Mouse (Mus musculus) erythroblast, adult 5-6 weeks (primary cell): ENCODE results near the gene Srrt. TPM values are rescaled to one million over a fixed set of nuclear protein-coding genes. Genes with fewer than 3 reads are reported as not detected.

Experiments
- ATAC-seq: replicated peaks from 2 replicates; pipeline ENCODE4 v1.8.0; 2016; ENCODE audit warnings: moderate number of reproducible peaks, mild to moderate bottlenecking, moderate TSS enrichment, inconsistent platforms; ENCODE audit not compliant: poor library complexity, low FRiP score, severe bottlenecking
- total RNA-seq, 2 experiments: library from RNA; stranded (forward) in 1 of 2; stranded (reverse) in 1 of 2; fragments of 150-400 nt in 1 of 2; fragments of 200-764, 138-1000 nt in 1 of 2; gene quantifications; 2 replicates each; pipeline versions ENCODE4 v1.2.3 to v1.2.4; 2015 to 2017; ENCODE audit warnings: low replicate concordance in 2 of 2

Srrt gene
- total RNA-seq (2015; ENCODE audit: low replicate concordance) (85.7 and 166 TPM in 2 replicates), total RNA-seq (2017; ENCODE audit: low replicate concordance) (227 and 383 TPM in 2 replicates)

DNA sequence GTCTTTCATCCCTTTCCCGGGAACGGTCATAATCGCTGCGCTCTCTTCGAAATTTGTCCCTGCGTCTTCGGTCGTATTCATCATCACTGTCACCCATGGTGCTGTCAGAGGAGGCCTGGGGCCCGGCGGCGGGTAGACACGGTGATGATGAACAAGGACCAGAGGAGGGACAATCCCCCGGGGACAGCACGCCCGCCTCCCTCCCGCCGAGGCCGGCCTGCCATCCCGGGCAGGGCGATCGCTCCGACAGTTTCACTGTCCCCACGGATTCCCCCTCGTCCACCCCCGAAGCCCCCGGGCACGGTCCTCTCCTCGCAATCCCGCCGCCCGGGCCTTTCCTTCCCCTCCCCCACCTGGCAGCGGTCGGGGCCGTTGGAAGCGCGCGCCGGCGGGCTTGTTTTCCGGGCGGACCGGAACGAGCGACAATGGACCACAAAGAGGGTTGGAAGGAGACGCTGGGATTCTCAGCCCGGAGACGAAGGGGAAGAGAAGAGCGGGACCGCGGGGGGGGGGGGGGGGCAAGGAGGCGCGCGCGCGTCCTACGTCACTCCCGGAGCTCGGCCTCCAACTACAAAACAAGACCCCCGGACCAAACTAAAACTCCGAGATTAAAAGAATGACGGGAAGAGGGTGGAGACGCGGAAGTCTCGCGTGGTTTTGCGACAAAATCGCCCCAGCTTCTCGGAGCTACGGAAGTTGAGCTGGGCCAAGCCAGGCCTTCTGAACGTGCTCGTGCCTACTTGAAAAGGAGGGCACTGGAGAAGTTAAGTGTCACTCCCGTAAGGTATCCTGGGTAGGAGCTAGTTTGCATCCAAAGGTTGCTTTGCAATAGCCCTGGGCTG, at the start of gene Srrt:
Srrt (minus strand) TSS at position 604 of the 842 bp plus-strand sequence.
- peak; percentile 89 for ATAC-seq

DNA sequence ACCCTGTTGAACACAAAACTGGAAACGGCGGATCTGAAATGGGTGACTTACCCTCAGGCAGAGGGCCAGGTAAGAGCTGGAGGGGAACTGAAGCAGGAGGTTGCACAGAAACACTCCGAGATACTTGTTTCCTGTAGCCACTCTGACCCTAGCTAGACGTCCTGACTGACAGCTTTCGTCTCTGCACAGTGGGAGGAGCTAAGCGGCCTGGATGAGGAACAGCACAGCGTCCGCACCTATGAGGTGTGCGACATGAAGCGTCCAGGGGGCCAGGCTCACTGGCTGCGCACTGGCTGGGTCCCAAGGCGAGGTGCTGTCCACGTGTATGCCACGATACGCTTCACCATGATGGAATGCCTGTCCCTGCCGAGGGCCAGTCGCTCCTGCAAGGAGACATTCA, 46.6 kb upstream of the Srrt start:
- ATAC-seq = no peak

DNA sequence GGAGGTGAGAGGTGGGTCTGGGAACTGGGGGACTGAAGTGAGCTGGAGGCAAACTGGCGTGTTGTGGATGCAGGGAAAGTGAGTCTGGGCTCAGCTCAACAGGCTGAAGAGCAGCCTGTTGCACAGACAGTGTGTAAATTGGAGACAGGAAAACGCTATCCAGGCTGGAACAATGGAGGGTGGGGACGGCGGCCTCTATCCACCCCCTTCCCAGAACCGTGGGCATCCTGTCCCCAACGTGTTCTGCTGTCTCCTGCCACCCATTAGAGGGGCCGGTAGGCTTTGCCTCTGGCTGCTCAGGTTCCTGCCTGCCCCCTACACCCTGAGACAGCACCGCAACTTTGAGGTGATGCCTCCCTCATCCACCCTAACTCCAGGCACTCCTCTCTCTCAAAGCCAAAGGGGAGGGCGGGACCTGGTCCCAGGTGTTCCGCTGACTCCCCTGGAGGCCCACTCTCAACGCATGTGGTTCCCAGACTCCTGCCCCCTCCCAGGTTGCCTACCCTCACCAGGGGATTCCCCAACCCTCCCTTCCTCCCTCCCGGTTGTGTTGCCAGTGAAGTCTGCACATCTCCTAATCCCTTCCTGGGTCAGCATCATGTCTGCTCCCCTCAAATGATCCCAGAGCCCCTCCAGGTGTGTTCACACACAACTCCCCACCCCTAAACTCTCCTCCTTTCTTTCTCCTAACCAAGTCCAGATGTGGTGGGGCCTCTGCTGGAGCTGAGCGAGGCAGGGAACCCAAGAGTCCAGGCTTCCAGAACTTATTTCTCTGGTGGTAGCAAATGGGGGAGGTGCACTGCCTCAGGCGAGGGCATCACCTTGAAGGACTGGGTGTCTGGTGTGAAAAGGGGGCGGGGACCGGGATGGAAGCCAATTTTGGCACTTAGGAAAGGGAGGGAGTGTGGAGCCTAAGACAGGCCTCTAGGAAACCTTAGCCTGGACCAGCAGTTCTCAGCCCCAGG, 44.8 kb upstream of the Srrt start:
- no peak for ATAC-seq

DNA sequence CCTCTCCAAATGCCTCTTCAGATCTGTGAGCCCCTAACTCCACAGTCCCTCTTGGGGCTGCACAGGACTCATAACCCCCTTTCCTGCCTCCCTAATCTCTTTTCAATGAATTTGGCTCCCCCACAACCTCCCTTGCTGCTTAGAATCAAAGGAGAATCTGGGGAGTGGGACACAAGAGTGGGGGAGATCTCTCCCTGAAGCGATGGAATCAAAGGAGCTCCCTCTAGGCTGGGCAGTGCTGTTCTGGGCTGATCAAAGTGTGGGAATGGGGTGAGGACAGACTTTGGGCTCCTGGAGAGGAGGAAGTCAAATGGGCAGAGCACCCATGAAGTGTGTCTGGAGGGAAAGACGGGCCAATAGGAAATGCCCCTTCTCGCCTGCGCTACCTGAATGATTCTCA, 43.9 kb upstream of the Srrt start:
- no peak for ATAC-seq

DNA sequence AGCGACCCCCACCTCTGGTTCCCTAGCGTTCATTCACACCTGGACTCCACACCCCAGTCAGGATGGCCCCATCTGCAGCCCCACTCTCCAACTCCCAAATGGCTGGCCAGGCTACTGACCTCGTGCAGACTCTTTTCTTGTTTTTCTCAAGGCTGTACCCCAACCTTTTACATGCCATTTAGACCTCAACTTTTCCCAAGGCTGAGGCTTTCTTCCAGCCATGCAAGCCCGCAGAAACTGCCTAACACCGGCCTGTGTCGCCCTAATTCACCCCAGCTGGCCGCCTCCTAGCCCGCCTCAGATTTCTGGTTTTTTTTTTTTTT, 43.5 kb upstream of the Srrt start:
- ATAC-seq = no peak

DNA sequence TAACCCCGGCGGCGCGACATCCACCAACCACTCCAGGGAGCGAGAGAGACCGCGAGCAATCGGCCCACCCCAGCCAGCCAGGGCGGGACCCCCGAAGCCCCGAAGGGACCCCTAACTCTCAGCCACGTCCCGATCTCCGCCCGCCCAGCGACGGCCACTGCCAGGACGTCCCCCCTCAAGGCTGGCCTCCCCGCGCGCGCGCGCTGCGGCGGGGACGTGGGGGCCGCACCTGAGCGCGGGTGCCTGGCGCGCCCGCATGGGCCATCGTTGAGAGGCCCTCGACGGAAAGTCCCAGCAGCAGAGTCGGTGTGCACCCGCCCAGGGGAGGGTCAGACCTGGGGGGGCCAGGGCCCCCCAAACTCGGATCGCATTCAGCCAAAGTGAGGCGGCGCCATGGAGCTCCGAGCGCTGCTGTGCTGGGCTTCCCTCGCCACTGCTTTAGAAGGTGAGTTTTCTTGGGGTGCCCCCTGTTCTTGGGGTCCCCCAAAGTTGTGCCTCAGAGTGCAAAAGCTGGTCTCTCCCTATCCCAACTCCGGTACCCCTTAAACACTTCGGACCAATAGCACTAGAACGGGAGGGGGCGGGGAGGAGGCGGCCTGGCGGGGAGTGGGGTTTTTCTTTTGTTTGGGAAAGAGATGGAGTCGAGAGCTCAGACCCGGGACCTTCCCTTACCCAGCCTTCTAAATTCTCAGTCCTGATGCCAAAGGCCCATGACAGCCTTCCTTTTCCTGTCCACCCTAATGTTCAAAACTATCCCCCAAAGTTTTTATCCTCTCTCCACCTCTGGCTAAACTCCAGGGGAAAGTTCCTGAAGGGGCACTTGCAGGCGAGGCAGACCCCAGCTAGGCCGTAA, 43.0 kb upstream of the Srrt start:
- no peak for ATAC-seq

DNA sequence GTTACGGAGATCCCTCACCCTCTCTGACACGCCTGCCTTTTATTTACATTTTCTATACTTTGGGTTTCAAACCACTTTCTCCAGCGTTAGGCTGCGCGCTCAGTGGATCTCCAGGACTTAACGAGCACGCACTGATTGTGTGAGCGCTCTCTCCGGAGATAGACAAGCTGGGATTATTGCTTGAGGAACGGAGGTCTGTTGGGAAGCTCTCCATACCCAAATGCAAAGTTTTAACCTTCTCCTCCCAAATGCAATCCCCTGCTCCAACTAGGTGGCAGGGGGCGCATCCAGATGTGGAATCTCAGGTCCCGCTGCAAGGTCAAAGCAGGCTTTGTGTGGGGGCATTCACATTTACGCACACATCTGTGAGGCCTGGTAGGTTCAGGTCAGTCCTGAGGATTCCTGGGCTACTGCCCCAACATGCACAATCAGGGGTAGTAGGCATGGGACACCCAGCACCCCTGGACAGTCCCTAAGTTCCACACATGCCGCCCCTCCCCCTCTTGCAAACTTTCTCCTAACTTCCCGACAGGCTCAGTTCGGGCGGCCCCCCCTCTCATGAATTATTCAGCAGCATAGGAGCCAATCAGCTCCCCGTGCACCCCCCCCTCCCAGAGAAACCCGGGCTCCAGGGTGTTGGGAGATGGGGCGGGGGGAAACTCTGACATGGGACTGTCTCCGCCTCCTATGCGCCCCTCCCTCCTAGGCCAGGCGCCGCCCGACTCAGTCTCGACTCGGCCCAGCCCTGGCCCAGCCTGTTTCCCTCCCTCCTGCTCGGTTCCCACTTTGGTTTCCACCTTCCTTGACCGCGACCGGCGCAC, 42.1 kb upstream of the Srrt start, which contains the start of gene Ephb4:
Ephb4 (plus strand) TSS at position 726 of the 821 bp plus-strand sequence.
- ATAC-seq = no peak

DNA sequence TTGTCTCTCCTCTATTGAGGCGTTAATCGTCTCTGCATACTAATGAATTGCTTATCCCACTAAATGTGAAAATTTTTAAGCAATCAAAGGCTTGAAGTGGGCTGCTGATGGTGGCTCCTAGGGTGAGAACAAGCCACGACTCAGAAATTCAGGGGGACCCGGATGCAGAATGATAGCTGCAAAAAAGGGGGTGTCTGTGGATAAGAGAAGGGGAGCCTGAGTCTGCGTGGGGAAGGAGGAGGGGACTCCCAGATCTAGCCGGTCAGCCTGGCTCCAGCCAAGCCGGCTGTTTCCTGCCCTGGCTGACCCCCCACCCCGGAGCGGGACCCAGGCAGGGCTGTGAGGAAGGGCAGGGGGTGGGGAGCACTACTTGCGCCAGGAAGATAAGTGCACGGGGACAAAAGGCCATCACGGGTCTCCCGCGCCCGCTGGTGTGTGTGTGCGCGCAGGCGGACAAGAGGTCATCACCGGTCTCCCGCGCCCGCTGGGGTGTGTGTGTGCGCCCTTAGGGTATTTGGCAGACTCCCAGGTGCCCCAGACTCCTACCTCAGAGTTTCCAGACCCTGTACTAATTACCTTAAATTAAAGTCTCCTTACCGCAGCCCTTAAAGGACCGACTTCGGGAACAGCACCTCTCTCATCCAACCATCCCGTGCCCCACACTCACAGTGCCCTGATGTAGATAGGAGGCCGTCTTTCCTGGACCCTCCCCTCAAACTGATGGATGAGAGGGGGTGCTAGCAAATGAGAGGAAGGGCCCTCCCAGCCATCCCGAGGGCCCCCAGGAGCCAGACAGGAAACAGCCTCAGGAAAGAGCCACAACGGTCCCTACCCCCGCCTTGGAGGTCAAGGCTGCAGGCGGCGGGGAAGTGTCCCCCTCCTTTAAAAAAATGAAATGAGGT, 41.3 kb upstream of the Srrt start:
- ATAC-seq = no peak

DNA sequence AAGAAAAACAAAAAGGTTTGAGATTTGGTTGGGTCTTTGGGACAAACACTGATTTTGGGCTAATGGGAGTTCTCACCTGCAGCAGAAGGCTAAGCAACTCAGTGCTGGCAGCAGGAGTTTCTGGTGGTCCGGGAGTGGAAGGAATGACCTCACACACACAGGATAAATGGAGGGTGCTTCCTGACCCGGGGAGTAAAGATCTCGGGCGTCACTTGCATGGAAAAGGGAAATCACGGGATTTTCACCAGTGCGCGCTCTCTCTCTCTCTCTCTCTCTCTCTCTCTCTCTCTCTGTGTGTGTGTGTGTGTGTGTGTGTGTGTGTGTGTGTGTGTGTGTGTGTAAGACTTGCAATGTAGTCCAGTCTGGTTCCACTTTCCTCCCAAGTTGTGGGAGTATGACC, 40.4 kb upstream of the Srrt start:
- no peak for ATAC-seq

DNA sequence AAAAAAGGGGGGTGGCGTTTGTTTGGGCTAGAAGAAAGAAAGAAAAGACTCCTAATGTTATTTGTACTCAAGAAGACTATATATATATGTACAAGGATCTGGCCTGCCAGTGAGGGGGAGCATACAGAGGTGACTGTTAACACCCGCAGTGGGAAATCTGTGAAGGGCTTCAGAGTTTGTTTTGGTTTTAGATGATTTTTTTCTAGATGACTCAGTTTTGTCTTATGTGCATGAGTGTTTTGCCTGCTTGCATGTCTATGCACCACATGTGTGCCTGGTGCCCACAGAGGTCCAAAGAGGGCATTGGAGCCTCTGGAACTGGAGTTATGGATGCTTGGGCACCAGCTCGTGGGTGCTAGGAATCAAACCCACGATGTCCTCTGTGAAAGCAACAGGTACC, 39.5 kb upstream of the Srrt start:
- ATAC-seq = no peak

DNA sequence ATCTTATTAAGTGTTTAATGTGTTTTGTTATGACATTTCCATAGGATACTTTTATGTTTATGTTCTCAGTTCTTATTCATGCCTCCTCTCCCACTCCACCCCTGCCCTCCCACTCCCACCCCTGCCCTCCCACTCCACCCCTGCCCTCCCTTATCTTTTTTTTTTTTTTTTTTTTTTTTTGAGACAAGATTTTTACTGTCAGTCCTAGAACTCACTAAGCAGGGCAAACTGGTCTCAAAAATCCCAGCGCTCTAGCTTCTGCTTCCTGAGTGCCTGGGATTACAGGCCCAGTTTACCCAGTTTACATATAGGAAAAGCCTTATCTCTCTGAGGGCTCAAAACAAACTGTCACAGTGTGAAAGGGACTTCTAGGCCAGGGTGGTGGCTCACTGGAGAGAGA, 38.9 kb upstream of the Srrt start:
- no peak for ATAC-seq

DNA sequence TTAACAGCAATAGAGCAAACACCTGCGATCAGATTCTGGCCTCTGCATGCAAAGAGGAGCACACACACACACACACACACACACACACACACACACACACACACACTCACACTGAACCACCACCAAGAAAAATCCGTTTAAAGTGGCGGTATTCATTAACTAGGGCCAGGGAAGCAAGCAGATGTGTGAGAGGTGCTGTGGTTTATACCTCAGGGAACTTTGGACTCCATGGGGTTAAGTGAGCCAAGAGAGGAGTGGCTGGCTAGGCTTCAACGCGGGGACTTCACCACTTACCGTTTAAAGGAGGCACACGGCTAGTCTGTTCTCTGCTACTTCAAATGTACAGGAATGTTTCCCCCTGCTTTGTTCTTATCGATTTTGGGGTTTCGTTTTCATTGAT, 38.3 kb upstream of the Srrt start:
- ATAC-seq = no peak

DNA sequence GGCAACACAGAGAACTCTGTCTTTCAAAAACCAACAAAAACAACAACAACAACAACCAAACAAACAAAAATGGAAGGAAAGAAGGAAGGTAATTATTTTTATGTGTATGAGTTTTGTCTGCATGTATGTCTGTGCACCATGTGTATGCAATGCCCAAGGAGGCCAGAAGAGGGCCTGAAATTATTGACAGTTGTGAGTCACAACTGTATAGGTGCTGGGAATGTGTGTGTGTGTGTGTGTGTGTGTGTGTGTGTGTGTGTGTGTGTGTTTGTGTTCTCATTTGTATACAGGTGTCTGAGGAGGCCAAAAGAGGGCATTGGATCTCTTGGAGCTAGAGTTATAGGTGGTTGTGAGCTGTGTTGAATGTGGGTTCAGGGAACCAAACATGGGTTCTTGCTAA, 36.4 kb upstream of the Srrt start:
- ATAC-seq = no peak

DNA sequence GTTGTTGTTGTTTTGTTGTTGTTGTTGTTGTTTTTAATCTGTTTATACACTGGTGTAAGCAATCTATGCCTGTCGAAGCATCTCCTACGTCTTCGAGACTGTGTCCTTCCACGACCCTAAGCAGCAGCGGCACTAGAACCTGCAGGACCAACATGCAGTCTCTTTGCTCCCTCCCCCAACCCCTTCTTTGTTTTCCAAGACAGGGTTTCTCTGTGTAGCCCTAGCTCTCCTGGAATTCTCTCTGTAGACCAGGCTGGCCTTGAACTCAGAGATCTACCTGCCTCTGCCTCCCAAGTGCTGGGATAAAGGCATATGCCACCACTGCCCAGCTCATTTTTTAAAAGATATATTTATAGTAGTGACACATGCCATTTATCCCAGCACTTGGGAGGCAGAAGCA, 35.9 kb upstream of the Srrt start:
- ATAC-seq = no peak

DNA sequence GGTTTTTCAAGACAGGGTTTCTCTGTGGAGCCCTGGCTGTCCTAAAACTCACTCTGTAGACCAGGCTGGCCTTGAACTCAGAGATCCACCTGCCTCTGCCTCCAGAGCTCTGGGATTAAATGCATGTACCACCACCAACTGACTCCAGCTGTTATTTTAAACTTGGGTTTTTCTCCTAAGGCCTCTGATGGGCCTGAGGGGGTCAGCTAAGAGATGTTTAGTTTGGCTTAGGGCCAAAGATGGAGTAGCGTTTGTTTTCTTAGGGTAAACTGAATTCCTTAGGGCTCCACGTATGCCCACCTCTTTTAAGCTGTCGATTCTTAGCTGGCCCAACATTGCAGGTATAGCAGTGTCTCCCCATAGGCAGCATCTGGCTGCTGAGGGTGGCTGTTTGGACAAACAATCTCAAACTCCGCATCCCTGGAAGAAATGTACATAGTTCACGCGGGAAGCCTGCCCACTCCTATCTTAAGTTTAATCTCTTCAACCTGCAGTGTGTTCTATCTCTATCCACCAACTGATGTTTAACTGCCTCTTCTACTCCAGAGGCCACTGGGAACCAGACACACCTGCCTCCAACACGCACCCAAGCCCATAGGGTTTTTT, 35.0 kb upstream of the Srrt start:
- ATAC-seq = no peak

DNA sequence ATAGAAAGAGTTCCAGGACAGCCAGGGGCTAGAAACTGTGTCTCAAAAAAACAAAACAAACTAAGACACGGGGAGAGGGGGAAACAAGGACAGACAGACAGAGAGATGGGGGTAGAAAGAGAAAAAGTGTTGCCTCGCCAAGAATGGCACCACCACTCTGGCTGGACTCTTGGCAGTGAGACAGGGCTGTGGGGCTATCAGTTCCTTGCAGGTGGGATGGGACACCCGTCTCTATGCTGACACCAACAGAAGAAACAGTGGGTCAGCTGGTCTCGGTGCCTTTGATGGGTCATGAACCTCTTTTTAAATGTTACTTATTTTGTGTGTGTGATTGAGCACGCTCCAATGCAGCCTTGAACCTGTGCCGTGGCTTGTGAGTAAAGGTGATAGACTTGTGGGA, 32.7 kb upstream of the Srrt start:
- peak; percentile 42; the same call in 1 of the 2 replicates for ATAC-seq

DNA sequence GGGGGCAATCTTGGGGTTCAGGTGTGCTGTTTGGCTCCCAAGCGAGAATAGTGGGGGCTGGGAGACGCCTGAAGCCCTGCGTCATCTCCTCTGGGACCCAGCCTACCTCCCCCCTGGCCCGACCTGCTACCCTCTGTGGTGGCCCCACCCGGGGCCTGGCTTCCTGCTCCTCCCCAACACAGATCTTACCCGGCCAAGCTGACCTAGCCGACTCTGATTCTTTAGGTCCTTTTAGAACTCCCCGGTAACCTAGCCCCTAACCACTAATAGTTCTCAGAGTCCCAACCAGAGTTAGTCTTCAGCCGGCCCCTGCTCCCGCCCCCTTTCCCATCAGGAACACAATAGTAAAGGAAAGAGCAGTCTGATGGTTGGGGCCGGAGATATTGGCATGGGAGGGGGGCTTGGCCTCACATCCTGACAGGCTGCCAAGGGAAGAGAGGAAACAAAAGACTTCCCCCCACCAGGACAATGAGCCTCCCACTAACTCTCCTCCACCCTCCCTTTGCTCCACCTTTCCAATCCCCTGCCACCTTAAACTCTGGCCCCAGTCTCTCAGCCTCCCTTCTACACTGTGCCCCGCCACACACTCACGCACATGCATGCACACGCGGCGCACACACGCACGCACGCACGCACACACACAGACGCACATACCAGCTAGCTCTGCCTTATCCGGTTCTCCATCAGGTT, 32.0 kb upstream of the Srrt start:
- peak; percentile 42; the same call in 1 of the 2 replicates for ATAC-seq
